Mouse (Mus musculus) forebrain, embryonic 10.5 days (tissue): ENCODE data around the gene Klf11. TPM values are rescaled to one million over a fixed set of nuclear protein-coding genes. Genes with fewer than 3 reads are reported as not detected.

Experiments used
- DNase-seq: peaks from one replicate; pipeline ENCODE4 v3.0.0-alpha.2; 2017; ENCODE audit warnings: low spot score; ENCODE audit errors: extremely low spot score
- H3K27ac ChIP-seq: fragments of 300-500 bp; sonication (generic); 2 replicates; pipeline ENCODE4 v1.5.1; 2016; ENCODE audit warnings: mild to moderate bottlenecking
- H3K27me3 ChIP-seq: fragments of 300-500 bp; sonication (generic); 2 replicates; pipeline ENCODE4 v1.6.1; 2016; ENCODE audit warnings: mild to moderate bottlenecking; ENCODE audit not compliant: poor library complexity, severe bottlenecking
- H3K36me3 ChIP-seq: fragments of 300-500 bp; sonication (generic); replicated peaks from 2 replicates; pipeline ENCODE4 v1.6.1; 2016; ENCODE audit warnings: mild to moderate bottlenecking, moderate library complexity
- H3K4me1 ChIP-seq: fragments of 300-500 bp; sonication (generic); 2 replicates; pipeline ENCODE4 v1.6.1; 2016
- H3K4me3 ChIP-seq: fragments of 300-500 bp; sonication (generic); 2 replicates; pipeline ENCODE4 v1.5.1; 2016; ENCODE audit warnings: mild to moderate bottlenecking, moderate library complexity
- H3K9me3 ChIP-seq: fragments of 300-500 bp; sonication (generic); 2 replicates; pipeline ENCODE4 v1.6.1; 2016; ENCODE audit warnings: mild to moderate bottlenecking, moderate library complexity
- WGBS: fragments of 180-500 bp; shearing (Covaris S2); methylation state at CpG from one replicate; pipeline ENCODE4 v1.1.7; 2016; 5-methylcytosine and 5-hydroxymethylcytosine counted together
- polyA plus RNA-seq: library from polyadenylated mRNA; unstranded; fragments of >200 nt; fragmentation: Nextera tagmentation; extraction: Ambion mirVana; gene quantifications from 2 replicates; pipeline ENCODE4 v1.2.1, GENCODE M21; 2016

The Klf11 gene
- polyA plus RNA-seq: 10.5 and 10.6 TPM in 2 replicates

GRCm38 (mm10) chr12:24651063-24651557 is at the start of gene Klf11:
Gene Klf11, plus strand, starts transcription at chr12:24651274.
- Histone ChIP-seq H3K36me3 (peaks cover 29% of the 10 kb centered on the region), H3K4me3 (peak within 1 kb of the TSS; percentile 95), H3K9me3 (no peaks in the 10 kb centered on the region), H3K4me1 (peaks cover 30% of the 10 kb centered on the region), H3K27ac (peak within 1 kb of the TSS; percentile 99), H3K27me3 (peaks cover 19% of the 10 kb centered on the region)
- WGBS: under 1% methylated on average over 68 of the region's 68 CpGs
- DNase-seq: peak; percentile 97

- Histone ChIP-seq H3K4me1 (peaks cover 16% of the 10 kb centered on the region), H3K36me3 (no peaks in the 10 kb centered on the region), H3K27me3 (peaks cover 11% of the 10 kb centered on the region), H3K4me3 (no peak overlapping the region), H3K9me3 (no peaks in the 10 kb centered on the region), H3K27ac (no peak overlapping the region)
- 29% methylated on average over 2 of the region's 2 CpGs for WGBS
- DNase-seq: peak; percentile 58
These were observed 47.8 kb upstream of the Klf11 start for GRCm38 (mm10) chr12:24603266-24603665.

- H3K27ac ChIP-seq: peak overlapping the region; percentile 61; the same call in 1 of the 2 replicates
- no peaks in the 10 kb centered on the region for H3K9me3 ChIP-seq
- no peak overlapping the region for H3K4me3 ChIP-seq
- H3K36me3 ChIP-seq: no peaks in the 10 kb centered on the region
- peaks cover 11% of the 10 kb centered on the region for H3K27me3 ChIP-seq
- WGBS: 57% methylated on average over 10 of the region's 10 CpGs
- DNase-seq: no peak
- H3K4me1 ChIP-seq: peaks cover 13% of the 10 kb centered on the region
These were observed 44.9 kb upstream of the Klf11 start for GRCm38 (mm10) chr12:24606166-24606565.

GRCm38 (mm10) chr12:24612591-24612990 is 38.5 kb upstream of the Klf11 start:
- 87% methylated on average over 6 of the region's 6 CpGs for WGBS
- H3K27ac ChIP-seq: no peak overlapping the region
- no peaks in the 10 kb centered on the region for H3K27me3 ChIP-seq
- H3K4me1 ChIP-seq: no peaks in the 10 kb centered on the region
- no peak overlapping the region for H3K4me3 ChIP-seq
- no peaks in the 10 kb centered on the region for H3K9me3 ChIP-seq
- no peaks in the 10 kb centered on the region for H3K36me3 ChIP-seq
- no peak for DNase-seq

- no peaks in the 10 kb centered on the region for H3K36me3 ChIP-seq
These were observed 36.5 kb upstream of the Klf11 start for GRCm38 (mm10) chr12:24614452-24615075.

GRCm38 (mm10) chr12:24615140-24615539 is 35.9 kb upstream of the Klf11 start:
- H3K4me3 ChIP-seq: no peak overlapping the region
- DNase-seq: no peak
- no peaks in the 10 kb centered on the region for H3K36me3 ChIP-seq
- no peaks in the 10 kb centered on the region for H3K4me1 ChIP-seq
- no peak overlapping the region for H3K27ac ChIP-seq
- 84% methylated on average over 3 of the region's 3 CpGs for WGBS
- no peaks in the 10 kb centered on the region for H3K27me3 ChIP-seq
- H3K9me3 ChIP-seq: no peaks in the 10 kb centered on the region

More at GRCm38 (mm10) chr12:24614452-24615075, 36.5 kb upstream of the Klf11 start:
- Histone ChIP-seq H3K4me1 (no peaks in the 10 kb centered on the region), H3K9me3 (no peaks in the 10 kb centered on the region), H3K27ac (no peak overlapping the region), H3K27me3 (no peaks in the 10 kb centered on the region), H3K4me3 (no peak overlapping the region)
- DNase-seq: no peak
- WGBS: 87% methylated on average over 17 of the region's 17 CpGs

GRCm38 (mm10) chr12:24619436-24619835 is 31.6 kb upstream of the Klf11 start:
- Histone ChIP-seq H3K27me3 (no peaks in the 10 kb centered on the region), H3K4me1 (peaks cover 10% of the 10 kb centered on the region), H3K36me3 (no peaks in the 10 kb centered on the region), H3K27ac (no peak overlapping the region), H3K9me3 (no peaks in the 10 kb centered on the region), H3K4me3 (no peak overlapping the region)
- 89% methylated on average over 4 of the region's 4 CpGs for WGBS
- DNase-seq: no peak

GRCm38 (mm10) chr12:24623486-24624251 is 27.4 kb upstream of the Klf11 start:
- no peak for DNase-seq
- no peaks in the 10 kb centered on the region for H3K9me3 ChIP-seq
- H3K36me3 ChIP-seq: no peaks in the 10 kb centered on the region
- no peaks in the 10 kb centered on the region for H3K27me3 ChIP-seq
- no peak overlapping the region for H3K4me3 ChIP-seq
- peaks cover 12% of the 10 kb centered on the region for H3K4me1 ChIP-seq
- WGBS: 84% methylated on average over 12 of the region's 12 CpGs
- no peak overlapping the region for H3K27ac ChIP-seq

- Histone ChIP-seq H3K27ac (no peak overlapping the region), H3K27me3 (no peaks in the 10 kb centered on the region), H3K36me3 (no peaks in the 10 kb centered on the region), H3K9me3 (no peaks in the 10 kb centered on the region), H3K4me1 (peaks cover 12% of the 10 kb centered on the region), H3K4me3 (no peak overlapping the region)
- WGBS: 91% methylated on average over 5 of the region's 5 CpGs
- DNase-seq: no peak
These were observed 24.7 kb upstream of the Klf11 start for GRCm38 (mm10) chr12:24626401-24626800.

- H3K27me3 ChIP-seq: no peaks in the 10 kb centered on the region
- no peak overlapping the region for H3K4me3 ChIP-seq
- WGBS: 72% methylated on average over 3 of the region's 3 CpGs
- no peaks in the 10 kb centered on the region for H3K9me3 ChIP-seq
- H3K4me1 ChIP-seq: peaks cover 12% of the 10 kb centered on the region
- DNase-seq: no peak
- H3K36me3 ChIP-seq: no peaks in the 10 kb centered on the region
- H3K27ac ChIP-seq: peak overlapping the region; percentile 44; the same call in 1 of the 2 replicates
These were observed 23.9 kb upstream of the Klf11 start for GRCm38 (mm10) chr12:24627215-24627614.

GRCm38 (mm10) chr12:24630220-24630619 is 20.9 kb upstream of the Klf11 start:
- Histone ChIP-seq H3K9me3 (no peaks in the 10 kb centered on the region), H3K36me3 (no peaks in the 10 kb centered on the region), H3K27me3 (no peaks in the 10 kb centered on the region), H3K27ac (no peak overlapping the region), H3K4me3 (no peak overlapping the region), H3K4me1 (no peaks in the 10 kb centered on the region)
- DNase-seq: no peak
- WGBS: 86% methylated on average over 1 of the region's 1 CpGs

- Histone ChIP-seq H3K27ac (no peak overlapping the region), H3K4me1 (no peaks in the 10 kb centered on the region), H3K36me3 (no peaks in the 10 kb centered on the region), H3K4me3 (no peak overlapping the region), H3K27me3 (no peaks in the 10 kb centered on the region), H3K9me3 (no peaks in the 10 kb centered on the region)
- no peak for DNase-seq
- WGBS: 74% methylated on average over 4 of the region's 4 CpGs
These were observed 18.7 kb upstream of the Klf11 start for GRCm38 (mm10) chr12:24632404-24632803.

GRCm38 (mm10) chr12:24633753-24634191 is 17.3 kb upstream of the Klf11 start:
- Histone ChIP-seq H3K36me3 (no peaks in the 10 kb centered on the region), H3K4me1 (no peaks in the 10 kb centered on the region), H3K27ac (no peak overlapping the region), H3K9me3 (no peaks in the 10 kb centered on the region), H3K4me3 (no peak overlapping the region), H3K27me3 (no peaks in the 10 kb centered on the region)
- DNase-seq: no peak
- WGBS: 87% methylated on average over 1 of the region's 1 CpGs
